Mouse (Mus musculus) limb, embryonic 10.5 days (tissue): ENCODE data around the gene Rere. TPM values are rescaled to one million over a fixed set of nuclear protein-coding genes. Genes with fewer than 3 reads are reported as not detected.

ENCODE experiments used
- DNase-seq: peaks from one replicate; pipeline ENCODE4 v3.0.0-alpha.2; 2017; ENCODE audit warnings: low spot score
- H3K27ac ChIP-seq: fragments of 300-500 bp; sonication (generic); 2 replicates; pipeline ENCODE4 v1.5.1; 2016; ENCODE audit warnings: mild to moderate bottlenecking
- H3K27me3 ChIP-seq: fragments of 300-500 bp; sonication (generic); 2 replicates; pipeline ENCODE4 v1.6.1; 2016; ENCODE audit warnings: low read depth, mild to moderate bottlenecking; ENCODE audit not compliant: poor library complexity, severe bottlenecking
- H3K36me3 ChIP-seq: fragments of 300-500 bp; sonication (generic); 2 replicates; pipeline ENCODE4 v1.6.1; 2016; ENCODE audit warnings: mild to moderate bottlenecking, moderate library complexity
- H3K4me1 ChIP-seq: fragments of 300-500 bp; sonication (generic); 2 replicates; pipeline ENCODE4 v1.6.1; 2016
- H3K4me3 ChIP-seq: fragments of 300-500 bp; sonication (generic); 2 replicates; pipeline ENCODE4 v1.5.1; 2016; ENCODE audit warnings: mild to moderate bottlenecking, moderate library complexity
- H3K9me3 ChIP-seq: fragments of 300-500 bp; sonication (generic); replicated peaks from 2 replicates; pipeline ENCODE4 v1.6.1; 2016; ENCODE audit warnings: mild to moderate bottlenecking
- WGBS: fragments of 180-500 bp; shearing (Covaris S2); methylation state at CpG from one replicate; pipeline ENCODE4 v1.1.7; 2016; 5-methylcytosine and 5-hydroxymethylcytosine counted together
- polyA plus RNA-seq: library from polyadenylated mRNA; unstranded; fragments of >200 nt; fragmentation: Nextera tagmentation; extraction: Ambion mirVana; gene quantifications from 2 replicates; pipeline ENCODE4 v1.2.1, GENCODE M21; 2016

The Rere gene
- polyA plus RNA-seq, 1 experiment from 2014 or later: 40.3 TPM

GRCm38 (mm10) chr4:150615251-150616028 lies 334.0 kb downstream of the Rere start:
- Histone ChIP-seq H3K27ac (no peak overlapping the region), H3K4me1 (no peaks in the 10 kb centered on the region), H3K9me3 (no peaks in the 10 kb centered on the region), H3K4me3 (no peak overlapping the region), H3K27me3 (no peaks in the 10 kb centered on the region), H3K36me3 (peaks cover 97% of the 10 kb centered on the region)
- no peak for DNase-seq
- WGBS: 96% methylated on average over 12 of the region's 12 CpGs

DNA sequence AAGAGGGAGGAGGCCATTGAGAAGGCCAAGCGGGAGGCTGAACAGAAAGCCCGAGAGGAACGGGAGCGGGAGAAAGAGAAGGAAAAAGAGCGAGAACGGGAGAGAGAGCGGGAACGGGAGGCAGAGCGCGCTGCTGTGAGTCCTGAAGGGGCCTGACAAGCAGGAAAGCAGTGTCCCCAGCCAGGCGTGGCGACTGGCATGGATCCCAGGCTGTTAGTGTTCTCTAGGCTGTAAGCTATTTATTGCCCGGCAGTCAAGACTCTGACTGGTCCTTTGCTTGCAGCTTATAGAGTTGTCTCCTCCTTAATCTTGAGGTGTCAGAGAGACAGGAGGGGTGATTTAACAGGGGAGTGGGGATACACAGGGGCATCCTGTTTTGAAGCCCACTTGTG lies 334.6 kb downstream of the Rere start:
- H3K27ac ChIP-seq: no peak overlapping the region
- no peaks in the 10 kb centered on the region for H3K9me3 ChIP-seq
- WGBS: 87% methylated on average over 13 of the region's 13 CpGs
- H3K27me3 ChIP-seq: no peaks in the 10 kb centered on the region
- no peak overlapping the region for H3K4me3 ChIP-seq
- no peak for DNase-seq
- H3K36me3 ChIP-seq: peaks cover 97% of the 10 kb centered on the region
- no peaks in the 10 kb centered on the region for H3K4me1 ChIP-seq

GRCm38 (mm10) chr4:150616841-150617240 lies 335.4 kb downstream of the Rere start:
- DNase-seq: no peak
- Histone ChIP-seq H3K9me3 (no peaks in the 10 kb centered on the region), H3K4me1 (no peaks in the 10 kb centered on the region), H3K27me3 (no peaks in the 10 kb centered on the region), H3K4me3 (no peak overlapping the region), H3K36me3 (peaks cover 97% of the 10 kb centered on the region), H3K27ac (no peak overlapping the region)
- 97% methylated on average over 20 of the region's 20 CpGs for WGBS

DNA sequence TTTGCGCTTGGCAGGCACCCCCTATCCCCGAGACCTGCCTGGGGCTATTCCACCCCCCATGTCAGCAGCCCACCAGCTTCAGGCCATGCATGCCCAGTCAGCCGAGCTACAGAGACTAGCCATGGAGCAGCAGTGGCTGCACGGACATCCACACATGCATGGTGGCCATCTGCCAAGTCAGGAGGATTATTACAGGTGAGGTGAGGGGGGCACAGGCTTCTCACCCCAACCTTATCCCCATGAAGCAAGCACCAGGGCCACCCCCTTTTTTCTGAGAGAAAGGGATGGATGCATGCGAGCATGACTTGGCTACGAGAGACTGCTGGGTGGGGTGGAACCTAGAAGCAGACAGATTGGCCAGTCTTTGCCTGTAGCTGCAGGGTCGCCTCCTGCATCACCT lies 337.6 kb downstream of the Rere start:
- peaks cover 90% of the 10 kb centered on the region for H3K36me3 ChIP-seq
- H3K4me3 ChIP-seq: no peak overlapping the region
- H3K4me1 ChIP-seq: no peaks in the 10 kb centered on the region
- H3K27ac ChIP-seq: no peak overlapping the region
- 85% methylated on average over 7 of the region's 7 CpGs for WGBS
- no peaks in the 10 kb centered on the region for H3K9me3 ChIP-seq
- H3K27me3 ChIP-seq: no peaks in the 10 kb centered on the region
- DNase-seq: no peak

GRCm38 (mm10) chr4:150622641-150623040 lies 341.2 kb downstream of the Rere start:
- Histone ChIP-seq H3K36me3 (peaks cover 53% of the 10 kb centered on the region), H3K4me3 (no peak overlapping the region), H3K9me3 (no peaks in the 10 kb centered on the region), H3K4me1 (0 out of 2 replicates have a peak, but pooled peaks cover 13% of the 10 kb centered on the region), H3K27ac (no peak overlapping the region), H3K27me3 (no peaks in the 10 kb centered on the region)
- DNase-seq: no peak
- WGBS: 94% methylated on average over 13 of the region's 13 CpGs

DNA sequence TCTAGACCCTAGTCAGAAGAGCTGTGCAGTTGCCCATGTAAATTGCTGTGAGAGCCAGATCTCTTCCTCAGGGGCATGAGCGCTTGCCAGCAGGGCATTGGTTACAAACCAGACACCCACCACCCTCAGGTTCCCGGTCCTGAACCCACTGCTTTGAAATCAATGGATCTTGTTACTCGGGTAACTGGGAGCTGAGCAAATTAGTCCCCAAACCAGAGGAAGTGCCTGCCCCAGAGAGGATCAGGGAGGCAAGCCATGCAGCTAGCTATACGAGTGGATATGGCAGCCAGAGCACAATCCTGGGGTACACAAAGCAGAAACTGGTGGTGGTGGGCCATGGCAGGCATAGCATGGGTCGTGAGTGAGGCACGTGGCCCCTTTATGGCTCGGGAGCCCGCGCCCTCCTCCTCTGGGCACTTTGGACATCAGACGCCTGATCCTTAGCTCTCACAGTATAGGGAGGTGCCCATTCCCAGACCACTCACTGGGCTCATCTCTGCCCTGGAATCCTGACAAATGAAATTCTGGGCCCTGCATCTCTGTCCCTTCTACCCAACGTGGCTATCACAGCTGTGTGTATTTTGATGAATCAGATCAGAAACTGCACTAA lies 342.9 kb downstream of the Rere start:
- no peaks in the 10 kb centered on the region for H3K27me3 ChIP-seq
- H3K9me3 ChIP-seq: no peaks in the 10 kb centered on the region
- 69% methylated on average over 11 of the region's 11 CpGs for WGBS
- 0 out of 2 replicates have a peak, but pooled peaks cover 13% of the 10 kb centered on the region for H3K4me1 ChIP-seq
- no peak overlapping the region for H3K27ac ChIP-seq
- H3K36me3 ChIP-seq: peaks cover 36% of the 10 kb centered on the region
- DNase-seq: no peak
- H3K4me3 ChIP-seq: no peak overlapping the region

DNA sequence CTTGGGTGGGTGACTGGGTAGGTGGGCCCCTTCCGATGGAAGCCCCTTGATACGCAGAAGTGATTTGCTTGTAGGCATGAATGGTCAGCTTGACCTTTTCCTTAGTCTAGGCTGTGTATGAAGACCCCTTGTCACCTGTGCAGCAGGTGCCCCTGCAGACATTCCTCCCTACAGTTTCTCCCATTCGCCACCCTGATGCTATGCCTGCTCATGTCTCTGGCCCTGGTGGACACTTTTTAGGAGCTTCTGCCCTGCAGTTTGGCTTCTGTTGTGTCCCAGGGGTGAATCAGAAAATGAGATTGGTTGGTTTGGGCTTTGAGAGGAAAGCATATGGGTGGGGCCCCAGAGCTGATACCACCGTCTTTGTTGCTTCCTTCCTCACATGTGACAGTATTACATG lies 343.5 kb downstream of the Rere start:
- H3K9me3 ChIP-seq: no peaks in the 10 kb centered on the region
- 82% methylated on average over 4 of the region's 4 CpGs for WGBS
- peaks cover 32% of the 10 kb centered on the region for H3K36me3 ChIP-seq
- DNase-seq: no peak
- H3K4me3 ChIP-seq: no peak overlapping the region
- no peaks in the 10 kb centered on the region for H3K27me3 ChIP-seq
- H3K27ac ChIP-seq: no peak overlapping the region
- 0 out of 2 replicates have a peak, but pooled peaks cover 13% of the 10 kb centered on the region for H3K4me1 ChIP-seq

- no peaks in the 10 kb centered on the region for H3K27me3 ChIP-seq
- 0 out of 2 replicates have a peak, but pooled peaks cover 13% of the 10 kb centered on the region for H3K4me1 ChIP-seq
- H3K27ac ChIP-seq: no peak overlapping the region
- DNase-seq: peak; percentile 70
- WGBS: 44% methylated on average over 1 of the region's 1 CpGs
- H3K36me3 ChIP-seq: peaks cover 27% of the 10 kb centered on the region
- no peaks in the 10 kb centered on the region for H3K9me3 ChIP-seq
- H3K4me3 ChIP-seq: no peak overlapping the region
These were observed 344.0 kb downstream of the Rere start for GRCm38 (mm10) chr4:150625425-150625824.

GRCm38 (mm10) chr4:150625951-150626732 lies 344.7 kb downstream of the Rere start:
- H3K27ac ChIP-seq: no peak overlapping the region
- peaks cover 20% of the 10 kb centered on the region for H3K36me3 ChIP-seq
- no peaks in the 10 kb centered on the region for H3K9me3 ChIP-seq
- H3K27me3 ChIP-seq: no peaks in the 10 kb centered on the region
- peak; percentile 75 for DNase-seq
- H3K4me3 ChIP-seq: no peak overlapping the region
- 0 out of 2 replicates have a peak, but pooled peaks cover 13% of the 10 kb centered on the region for H3K4me1 ChIP-seq
- WGBS: 56% methylated on average over 6 of the region's 6 CpGs

DNA sequence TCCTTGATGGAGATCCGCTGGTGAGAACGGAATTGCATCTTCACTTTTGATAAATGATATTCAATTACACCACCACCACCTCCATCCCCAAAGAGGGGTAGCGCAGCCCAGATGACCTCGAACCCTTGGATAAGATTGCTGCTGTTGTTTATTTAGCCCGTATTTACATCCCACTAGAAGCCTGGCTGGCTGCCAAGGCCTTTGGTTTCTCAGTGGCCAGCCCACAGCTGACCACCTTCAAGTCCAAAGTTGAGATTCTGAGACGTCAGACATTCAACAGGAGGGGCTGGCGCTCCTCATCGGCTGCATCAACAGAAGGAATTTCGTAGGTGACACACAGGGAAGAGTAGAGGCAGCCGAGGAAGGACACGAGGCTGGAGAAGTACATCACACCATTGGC lies 347.8 kb downstream of the Rere start:
- Histone ChIP-seq H3K36me3 (no peaks in the 10 kb centered on the region), H3K27ac (no peak overlapping the region), H3K4me1 (0 out of 2 replicates have a peak, but pooled peaks cover 13% of the 10 kb centered on the region), H3K9me3 (no peaks in the 10 kb centered on the region), H3K27me3 (no peaks in the 10 kb centered on the region), H3K4me3 (no peak overlapping the region)
- WGBS: 89% methylated on average over 11 of the region's 11 CpGs
- no peak for DNase-seq

GRCm38 (mm10) chr4:150635568-150635967 lies 354.1 kb downstream of the Rere start:
- no peaks in the 10 kb centered on the region for H3K9me3 ChIP-seq
- WGBS: 87% methylated on average over 10 of the region's 10 CpGs
- no peak for DNase-seq
- H3K27me3 ChIP-seq: no peaks in the 10 kb centered on the region
- no peaks in the 10 kb centered on the region for H3K36me3 ChIP-seq
- no peak overlapping the region for H3K4me3 ChIP-seq
- H3K4me1 ChIP-seq: peaks cover 13% of the 10 kb centered on the region; the same call in 1 of the 2 replicates
- H3K27ac ChIP-seq: no peak overlapping the region

DNA sequence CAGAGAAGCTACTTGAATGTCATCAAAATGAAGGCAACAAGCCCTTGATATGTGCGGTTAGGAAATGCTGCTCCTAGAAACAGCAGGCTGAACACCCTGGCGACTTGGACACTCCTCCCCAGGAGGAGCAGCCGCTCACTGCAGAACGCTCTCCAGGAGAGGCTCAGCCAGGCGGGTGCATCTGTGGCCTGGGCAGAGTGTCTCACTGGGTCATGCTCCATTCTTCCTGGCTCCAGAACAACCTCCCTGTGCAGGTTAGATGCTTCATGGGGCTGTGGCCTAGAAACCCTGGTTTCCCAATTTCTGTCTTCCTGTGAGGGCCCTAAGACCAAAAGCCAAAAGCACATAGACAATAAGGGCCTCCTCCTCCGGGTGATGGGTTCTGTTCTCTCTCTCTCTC lies 355.2 kb downstream of the Rere start:
- Histone ChIP-seq H3K36me3 (no peaks in the 10 kb centered on the region), H3K4me1 (peaks cover 13% of the 10 kb centered on the region; the same call in 1 of the 2 replicates), H3K27ac (no peak overlapping the region), H3K27me3 (no peaks in the 10 kb centered on the region), H3K9me3 (no peaks in the 10 kb centered on the region), H3K4me3 (no peak overlapping the region)
- 83% methylated on average over 6 of the region's 6 CpGs for WGBS
- DNase-seq: no peak

GRCm38 (mm10) chr4:150644299-150644698 lies 362.9 kb downstream of the Rere start:
- no peak for DNase-seq
- whole genome bisulfite sequencing: 93% methylated on average over 9 of the region's 9 CpGs
- Histone ChIP-seq H3K36me3 (no peaks in the 10 kb centered on the region), H3K9me3 (no peaks in the 10 kb centered on the region), H3K27ac (no peak overlapping the region), H3K27me3 (no peaks in the 10 kb centered on the region), H3K4me1 (no peaks in the 10 kb centered on the region; the same call in 1 of the 2 replicates), H3K4me3 (no peak overlapping the region)
